Mouse (Mus musculus): ENCODE data around the gene Btbd9.

The Btbd9 gene

GRCm38 (mm10) chr17:30210936-30211335 lies 365.4 kb downstream of the Btbd9 start:
- no peak for DNase-seq (ENCODE audit: low spot score in 2 of 2)

DNA sequence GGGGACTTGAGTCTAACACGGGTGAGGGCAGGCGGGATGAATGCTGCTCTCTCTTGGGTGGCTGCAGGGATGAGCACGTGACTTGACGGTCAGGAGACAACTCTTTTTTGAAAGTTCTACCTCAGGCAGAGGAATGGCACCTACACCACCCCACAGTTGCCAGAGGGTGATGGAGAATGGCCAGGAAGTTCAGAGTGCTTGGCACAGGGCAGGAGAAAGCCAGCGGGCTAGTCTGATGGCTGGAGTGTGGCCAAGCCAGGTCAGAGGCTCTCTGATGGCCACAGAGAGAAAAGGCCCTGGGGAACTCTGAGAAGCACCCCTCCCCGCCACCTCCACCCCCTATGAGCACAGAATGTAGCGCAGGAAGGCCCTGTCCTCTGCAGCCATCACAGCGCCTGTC lies 366.0 kb downstream of the Btbd9 start:
- DNase-seq (ENCODE audit: low spot score in 2 of 2) = no peak

DNA sequence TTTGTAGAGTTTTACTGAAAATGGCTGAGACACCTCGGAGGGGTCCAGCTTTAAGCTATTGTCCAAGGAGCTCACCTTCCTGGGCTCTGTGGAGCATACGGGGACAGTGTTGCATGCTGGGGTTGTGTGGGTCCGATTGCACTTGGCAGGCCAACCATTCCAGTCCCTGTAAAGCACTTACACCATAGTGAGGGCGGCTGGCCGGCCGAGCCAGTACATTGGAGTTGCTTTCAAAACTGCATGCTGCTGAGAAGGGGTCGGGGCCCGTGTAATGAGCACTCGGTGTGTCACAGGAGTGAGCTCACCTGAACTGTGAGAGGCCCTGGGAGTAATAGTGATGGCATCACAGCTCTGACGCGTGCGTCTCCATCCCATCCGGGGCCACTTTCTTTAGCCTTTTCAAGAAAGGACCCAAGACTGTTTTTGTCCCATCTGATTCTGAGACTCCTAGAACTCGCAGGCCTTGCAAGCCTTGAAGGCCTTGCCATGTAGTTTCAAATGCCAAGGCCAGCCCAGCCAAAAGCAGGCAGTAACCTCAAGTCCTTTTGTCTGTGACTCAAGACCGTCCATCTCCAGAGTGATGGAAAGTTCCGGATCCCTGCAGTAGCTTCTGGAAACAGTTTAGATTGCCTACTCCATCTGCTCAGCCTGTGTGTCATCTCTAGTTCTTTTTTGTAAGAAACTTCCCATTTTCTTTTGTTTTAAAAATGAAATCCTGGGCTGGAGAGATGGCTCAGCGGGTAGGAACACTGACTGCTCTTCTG lies 371.0 kb downstream of the Btbd9 start:
- DNase-seq (ENCODE audit: low spot score in 2 of 2) = no peak

- DNase-seq (ENCODE audit: low spot score in 2 of 2) = no peak
These were observed 376.0 kb downstream of the Btbd9 start for GRCm38 (mm10) chr17:30200283-30200682.

DNA sequence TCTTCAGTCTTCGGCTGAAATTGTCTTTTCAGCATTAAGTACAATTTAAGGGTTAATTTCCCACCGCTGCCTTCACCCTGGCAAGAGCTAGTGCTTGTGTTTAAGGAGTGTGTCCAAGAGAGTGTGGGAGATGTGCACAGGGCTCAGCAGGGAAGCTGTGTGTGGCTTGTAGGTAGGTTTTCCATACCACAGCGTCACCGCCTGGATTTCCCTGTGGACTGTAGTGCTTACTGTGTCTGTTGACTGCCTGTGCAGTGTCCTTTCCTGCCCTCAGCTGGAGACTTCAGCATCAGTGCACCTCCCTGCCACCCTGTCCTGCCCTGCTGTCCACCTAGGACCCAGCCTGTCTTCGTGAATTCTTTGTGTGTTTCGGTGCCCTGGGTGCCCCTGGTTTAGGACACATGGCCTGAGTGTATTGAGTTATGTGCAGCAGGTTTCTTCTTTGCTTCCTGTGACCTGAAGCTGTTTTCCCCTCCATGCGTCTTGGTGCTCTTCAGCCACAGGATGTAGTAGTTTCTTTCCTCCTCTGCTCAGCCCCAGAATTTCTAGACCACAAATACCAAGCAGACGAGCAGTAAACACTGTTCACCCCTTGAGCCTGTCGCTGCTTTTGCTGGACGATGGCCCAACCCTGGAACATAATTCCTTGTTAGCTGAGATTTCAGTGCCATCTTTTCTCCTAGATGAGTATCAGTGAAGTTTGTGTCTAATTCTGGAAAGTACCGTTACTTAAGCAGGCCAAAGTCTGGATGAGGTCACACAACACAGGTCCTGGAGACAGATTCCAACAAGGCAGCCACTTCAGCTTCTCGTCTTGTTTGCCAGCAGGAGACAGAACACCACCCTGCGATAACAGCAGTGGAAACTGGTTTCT lies 376.7 kb downstream of the Btbd9 start:
- peak in 1 of 2 experiments; percentile 33 for DNase-seq (ENCODE audit: low spot score in 2 of 2)

GRCm38 (mm10) chr17:30198422-30198821 lies 377.9 kb downstream of the Btbd9 start:
- peak in 1 of 2 experiments; percentile 23 for DNase-seq (ENCODE audit: low spot score in 2 of 2)

- DNase-seq (ENCODE audit: low spot score in 2 of 2) = peak; percentile 23 to 31
These were observed 378.8 kb downstream of the Btbd9 start for GRCm38 (mm10) chr17:30197280-30198030.

- DNase-seq (ENCODE audit: low spot score in 2 of 2) = peak; percentile 35 to 58
These were observed 379.6 kb downstream of the Btbd9 start for GRCm38 (mm10) chr17:30196401-30197279.

DNA sequence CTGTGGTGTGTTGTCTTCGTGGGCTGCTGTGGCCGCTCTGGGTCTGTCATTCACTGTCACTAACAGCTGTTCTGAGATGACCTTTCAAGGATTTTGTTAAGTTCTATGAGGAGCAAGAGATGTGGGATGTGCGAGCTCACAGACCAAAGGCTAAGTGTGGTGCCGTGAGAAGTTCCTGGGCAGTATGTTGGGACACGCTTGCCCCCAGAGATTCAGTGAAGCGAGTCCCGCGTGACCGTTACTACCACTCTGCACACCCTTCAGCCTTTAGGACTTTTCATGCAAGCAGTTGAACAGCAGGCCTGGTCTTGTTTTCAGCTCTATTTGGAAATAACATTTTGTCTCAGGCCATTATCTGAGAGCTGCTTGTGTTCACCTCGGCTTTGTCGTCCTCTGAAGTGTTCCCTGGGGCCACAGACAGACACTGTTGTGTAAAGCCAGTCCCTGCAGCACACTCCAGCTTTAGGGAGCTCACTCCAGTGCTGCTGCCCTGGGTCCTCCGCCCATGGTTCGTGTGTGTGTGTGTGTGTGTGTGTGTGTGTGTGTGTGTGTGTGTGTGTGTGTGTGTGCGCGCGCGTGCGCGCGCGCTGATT lies 380.6 kb downstream of the Btbd9 start:
- peak; percentile 19 to 21 for DNase-seq (ENCODE audit: low spot score in 2 of 2)

DNA sequence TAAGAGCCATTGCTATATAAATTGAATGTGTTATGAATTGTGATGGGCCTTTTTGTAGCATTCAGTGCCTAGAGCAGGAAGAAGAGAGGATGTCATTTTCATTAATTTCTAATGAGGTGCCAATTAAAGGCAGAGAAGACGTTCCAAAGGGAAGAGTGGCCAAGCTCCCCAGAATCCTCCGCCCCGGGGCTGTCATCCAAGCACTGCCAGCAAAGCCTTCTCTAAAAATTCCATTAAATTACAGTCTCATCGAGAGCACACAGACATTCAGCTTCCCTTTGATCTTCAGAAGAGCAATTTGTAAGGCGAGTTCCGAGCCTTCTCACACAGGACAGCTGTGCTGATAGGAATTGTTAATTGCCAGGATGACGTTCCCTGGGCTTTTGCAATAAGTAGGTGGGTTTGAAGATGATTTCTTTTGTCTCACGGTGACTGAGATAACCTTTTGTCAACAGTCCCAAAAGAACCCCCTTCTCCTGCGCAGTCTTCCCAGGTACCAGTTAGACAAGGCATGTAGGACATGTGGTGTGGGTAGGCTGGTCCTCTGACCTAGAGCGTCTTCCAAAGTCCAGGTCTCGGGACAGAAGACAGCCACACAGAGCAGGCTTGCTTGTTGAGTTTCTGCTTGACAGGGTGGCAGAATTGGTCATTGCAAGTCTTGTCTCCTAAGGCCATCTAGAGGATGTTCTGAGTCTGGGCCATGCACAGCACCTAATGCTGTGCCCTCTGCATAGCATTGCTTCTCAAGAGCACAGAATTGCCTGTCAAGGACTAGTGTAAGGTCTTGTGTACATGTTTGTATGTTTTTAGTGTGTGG lies 381.5 kb downstream of the Btbd9 start:
- peak; percentile 23 to 42 for DNase-seq (ENCODE audit: low spot score in 2 of 2)

DNA sequence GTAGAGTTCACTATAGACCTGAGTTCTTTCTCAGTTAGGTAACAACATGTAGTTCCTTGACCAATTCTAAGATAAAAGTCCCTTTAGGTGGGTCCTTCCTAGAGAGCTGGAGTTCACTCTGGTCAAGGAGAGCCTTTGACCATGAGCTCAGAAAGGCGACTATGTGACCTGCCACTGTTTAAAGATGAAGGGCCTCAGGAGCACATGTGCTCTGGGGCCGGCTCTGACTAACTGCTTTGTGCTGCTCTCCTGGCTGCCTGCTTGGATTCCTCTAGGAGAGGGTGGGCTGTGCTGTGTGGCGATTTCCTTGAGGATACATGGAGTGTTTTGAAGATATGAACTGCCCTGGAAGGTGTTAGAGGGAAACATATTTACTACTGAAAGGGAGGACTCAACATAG lies 382.2 kb downstream of the Btbd9 start:
- DNase-seq (ENCODE audit: low spot score in 2 of 2) = peak; percentile 20 to 26

DNA sequence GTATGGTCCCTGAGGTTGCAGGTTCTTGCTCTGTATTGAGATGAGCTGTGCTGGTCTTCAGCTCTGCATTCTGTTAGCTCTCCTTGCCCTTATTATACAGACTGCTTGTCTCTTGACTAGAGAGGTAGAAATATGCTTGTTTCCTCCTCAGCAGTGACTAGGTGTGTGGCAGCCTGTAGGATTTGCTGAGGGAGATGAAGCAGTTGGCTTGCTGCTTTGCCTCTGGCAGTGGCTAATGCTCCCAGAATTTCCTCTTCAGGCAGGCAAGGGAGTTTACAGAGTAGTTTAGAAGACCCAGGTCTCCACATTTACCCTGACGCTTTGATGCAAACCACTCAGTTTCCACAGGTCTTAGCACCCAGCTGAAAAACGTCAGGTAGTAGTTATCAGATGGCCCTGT lies 382.7 kb downstream of the Btbd9 start:
- DNase-seq (ENCODE audit: low spot score in 2 of 2) = peak in 1 of 2 experiments; percentile 15

DNA sequence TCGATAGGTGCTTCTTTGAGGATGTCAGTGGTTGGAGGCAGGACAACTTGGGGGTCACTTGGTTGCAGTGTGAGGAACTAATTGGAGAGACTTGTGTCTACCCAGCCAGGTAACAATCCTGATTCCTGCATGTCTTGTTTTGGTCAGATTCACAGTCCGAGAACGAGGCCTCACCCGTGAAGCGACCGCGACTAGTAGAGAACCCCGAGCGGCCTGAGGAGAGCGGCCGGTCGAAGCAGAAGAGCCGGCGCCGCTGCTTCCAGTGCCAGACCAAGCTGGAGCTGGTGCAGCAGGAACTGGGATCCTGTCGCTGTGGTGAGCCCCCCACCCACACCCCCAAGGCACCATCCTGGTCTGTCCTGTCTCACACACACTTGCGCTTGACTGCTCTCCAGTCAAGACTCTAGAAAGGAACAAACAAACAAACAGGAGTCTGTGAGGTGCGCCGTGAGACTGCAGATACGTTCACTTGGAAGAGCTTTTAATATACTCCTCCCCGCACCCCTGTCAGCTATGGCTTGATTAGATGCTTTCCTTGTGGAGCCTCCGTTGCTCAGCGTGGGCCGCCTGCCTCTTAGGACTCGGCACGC lies 383.8 kb downstream of the Btbd9 start:
- peak in 1 of 2 experiments; percentile 24 for DNase-seq (ENCODE audit: low spot score in 2 of 2)

DNA sequence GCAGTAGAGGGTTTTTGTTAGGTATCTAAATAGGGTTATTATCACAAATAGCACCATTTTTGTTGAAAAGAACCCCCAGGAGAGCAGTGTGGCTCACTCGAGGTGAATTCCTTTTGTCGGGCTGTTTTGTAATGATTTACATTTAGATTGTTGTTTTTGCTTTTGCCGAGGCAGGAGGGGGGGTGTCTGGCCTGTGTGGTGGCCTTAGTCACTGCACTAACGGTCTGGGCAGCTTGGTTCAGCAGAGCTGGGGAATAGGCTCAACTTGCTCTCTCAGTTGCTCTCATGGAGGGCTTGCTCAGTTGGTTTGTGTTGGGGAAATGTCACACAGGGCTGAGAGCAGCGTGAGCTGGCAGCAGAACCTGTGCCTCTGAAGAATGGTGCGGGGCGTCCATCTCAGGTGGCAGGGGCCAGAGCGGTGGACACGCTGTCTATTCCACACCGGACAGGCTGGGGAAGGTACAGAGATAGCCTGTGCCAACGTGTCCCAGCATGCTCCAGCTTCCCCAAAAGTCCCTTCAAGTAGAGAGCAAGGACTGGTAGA lies 385.1 kb downstream of the Btbd9 start:
- DNase-seq (ENCODE audit: low spot score in 2 of 2) = peak in 1 of 2 experiments; percentile 25

DNA sequence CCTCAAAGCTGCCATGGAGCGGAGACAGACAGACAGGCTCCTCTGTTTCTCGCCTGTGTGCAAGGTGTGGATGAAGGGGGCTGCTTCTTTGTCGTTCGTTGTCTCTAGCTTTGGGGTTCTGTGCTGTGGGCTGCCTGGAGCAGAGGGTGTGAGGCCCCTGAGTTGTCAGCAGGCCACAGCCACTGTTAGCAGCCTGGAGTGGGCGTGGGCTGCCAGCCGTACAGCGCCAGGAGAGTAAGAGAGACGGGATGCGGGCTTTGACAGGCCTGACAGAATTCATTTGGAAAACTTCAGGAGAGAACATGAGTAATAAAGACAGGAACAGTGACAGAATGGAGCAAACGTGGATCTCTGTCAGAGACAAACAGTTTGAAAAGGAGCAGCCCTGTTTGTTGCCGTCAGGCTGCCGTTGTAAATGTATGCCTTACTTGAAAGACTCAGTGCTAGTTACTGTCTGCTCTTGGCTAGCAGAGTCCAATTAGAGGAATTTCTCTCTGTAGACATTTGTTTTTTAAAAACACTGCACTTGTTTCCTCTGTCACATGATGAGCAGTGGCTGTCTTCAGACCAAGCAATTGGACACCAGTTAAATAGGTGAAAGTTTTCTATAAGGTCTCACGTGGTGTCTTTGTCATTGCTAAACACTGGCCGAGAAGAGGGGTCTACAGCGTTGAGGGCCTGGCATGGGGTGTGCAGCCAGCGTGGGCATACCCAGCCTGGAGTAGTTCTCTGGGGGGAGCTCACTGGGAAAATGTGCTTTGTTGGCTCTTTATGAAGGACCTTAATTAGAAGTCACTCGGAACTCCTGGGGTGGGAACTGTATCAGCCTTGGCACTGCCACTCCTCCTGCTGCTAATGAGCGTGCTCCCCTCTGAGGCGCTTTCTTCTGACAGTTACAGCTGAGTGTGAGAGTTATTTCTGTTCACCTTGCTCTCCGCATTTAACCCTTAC lies 388.0 kb downstream of the Btbd9 start:
- DNase-seq (ENCODE audit: low spot score in 2 of 2) = peak; percentile 62 to 67

DNA sequence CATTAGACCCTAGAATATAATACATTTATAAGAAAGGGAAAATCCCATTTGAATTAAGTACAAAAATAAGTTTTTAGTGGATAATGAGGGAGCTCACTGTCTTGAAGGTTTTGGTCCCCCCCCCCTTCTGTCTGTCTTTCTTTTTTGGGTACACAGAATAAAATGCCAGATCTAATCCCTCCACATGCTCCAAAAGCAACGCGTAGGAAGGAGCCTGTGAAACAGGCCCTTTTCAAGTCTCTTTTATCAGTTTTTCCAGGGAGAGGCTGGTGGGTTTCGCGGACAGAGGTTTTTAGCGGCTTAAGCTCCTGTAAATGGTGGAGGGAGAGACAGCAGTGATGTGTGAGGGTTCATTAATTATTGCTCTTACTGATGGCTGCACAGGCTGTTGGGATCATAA lies 388.7 kb downstream of the Btbd9 start:
- DNase-seq (ENCODE audit: low spot score in 2 of 2) = peak; percentile 29 to 41

- peak in 1 of 2 experiments; percentile 26 for DNase-seq (ENCODE audit: low spot score in 2 of 2)
These were observed 389.1 kb downstream of the Btbd9 start for GRCm38 (mm10) chr17:30187154-30187553.

GRCm38 (mm10) chr17:30183561-30183960 lies 392.7 kb downstream of the Btbd9 start:
- DNase-seq (ENCODE audit: low spot score in 2 of 2) = peak in 1 of 2 experiments; percentile 22
